Mouse (Mus musculus) testis, adult 2 months (tissue): Measurements from ENCODE around the gene Cdk5r2. TPM values are rescaled to one million over a fixed set of nuclear protein-coding genes. Genes with fewer than 3 reads are reported as not detected.

Source experiments
- H3K27ac ChIP-seq: fragments of 200-500 bp; 2 replicates; pipeline ENCODE4 v1.5.1; 2012; ENCODE audit warnings: low read depth, low read length; ENCODE audit not compliant: control insufficient read depth, insufficient read depth
- H3K27me3 ChIP-seq: fragments of 200-500 bp; 2 replicates; pipeline ENCODE4 v1.6.1; 2012; ENCODE audit warnings: mild to moderate bottlenecking, low read length, moderate library complexity; ENCODE audit not compliant: control insufficient read depth, insufficient read depth
- H3K36me3 ChIP-seq: fragments of 200-500 bp; 2 replicates; pipeline ENCODE4 v1.6.1; 2012; ENCODE audit warnings: mild to moderate bottlenecking, low read length; ENCODE audit not compliant: control insufficient read depth, insufficient read depth
- H3K4me1 ChIP-seq: fragments of 200-500 bp; 2 replicates; pipeline ENCODE4 v1.6.1; 2012; ENCODE audit warnings: low read length; ENCODE audit not compliant: control insufficient read depth, insufficient read depth
- H3K4me3 ChIP-seq: fragments of 200-500 bp; 2 replicates; pipeline ENCODE4 v1.5.1; 2012; ENCODE audit warnings: low read depth, mild to moderate bottlenecking, low read length, moderate library complexity, mixed read lengths; ENCODE audit not compliant: control insufficient read depth
- CTCF ChIP-seq: fragments of 200-500 bp; IDR thresholded peaks from 2 replicates; pipeline ENCODE4 v1.5.1; 2012; ENCODE audit warnings: low read depth, mild to moderate bottlenecking, inconsistent platforms, low read length, moderate library complexity; ENCODE audit not compliant: control insufficient read depth, insufficient read depth, insufficient replicate concordance
- POLR2A ChIP-seq: fragments of 200-500 bp; IDR thresholded peaks from 2 replicates; pipeline ENCODE4 v1.6.1; 2012; ENCODE audit warnings: low read depth, mild to moderate bottlenecking, inconsistent platforms, low read length, moderate library complexity; ENCODE audit not compliant: control insufficient read depth
- polyA plus RNA-seq: library from polyadenylated mRNA; depleted of rRNA; stranded (reverse); fragments of >200 nt; gene quantifications from 2 replicates; pipeline ENCODE4 v1.2.3, GENCODE M21; 2012

The Cdk5r2 gene
- polyA plus RNA-seq, 1 experiment = 0.07 TPM

DNA sequence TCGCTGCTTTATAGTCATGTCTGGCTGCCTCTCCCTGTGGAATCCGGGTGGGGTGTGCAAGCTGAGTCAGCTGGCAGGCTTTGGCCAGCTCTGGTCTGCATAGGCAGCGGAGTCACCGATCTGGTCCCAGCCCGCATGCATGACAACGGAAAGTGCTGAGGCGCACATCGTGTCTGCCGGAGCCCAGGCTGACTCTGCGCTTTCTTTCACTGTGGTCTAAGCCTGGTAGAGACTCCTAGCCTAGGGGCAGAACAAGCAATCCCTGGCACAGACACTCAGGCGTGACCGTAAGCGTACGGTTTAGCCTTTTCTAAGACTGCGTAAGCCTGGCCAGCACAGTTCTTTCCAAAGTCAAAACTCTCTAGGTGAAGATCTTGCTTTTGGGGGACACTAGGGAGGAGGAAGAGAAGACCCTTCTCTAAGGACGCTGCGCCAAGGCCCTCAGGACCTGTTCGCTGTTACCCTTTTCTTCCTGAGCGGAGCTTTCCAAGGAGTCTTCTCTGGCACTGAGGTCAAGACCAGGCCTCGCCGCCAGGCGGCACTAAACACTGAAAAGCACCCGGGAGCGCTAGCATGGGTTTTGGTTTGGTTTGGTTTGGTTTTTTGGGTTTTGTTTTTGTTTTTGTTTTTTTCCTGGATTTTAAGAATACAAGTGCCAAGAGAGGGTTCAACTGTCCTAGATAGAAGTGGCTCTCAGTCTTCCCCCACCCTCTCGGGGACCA, 38.6 kb downstream of the Cdk5r2 start, which contains the start of gene Cryba2:
Cryba2 (minus strand) TSS at position 10 of the 722 bp plus-strand sequence.
- Histone ChIP-seq H3K36me3 (no peaks in the 10 kb centered on the region), H3K4me3 (peak within 1 kb of the TSS; percentile 7; the same call in 1 of the 2 replicates), H3K4me1 (peaks cover 13% of the 10 kb centered on the region), H3K27me3 (no peaks in the 10 kb centered on the region), H3K27ac (no peak within 1 kb of the TSS)
- no peak for TF ChIP-seq POLR2A
- TF ChIP-seq CTCF = peak; percentile 55; the same call in 1 of the 2 replicates

GRCm38 (mm10) chr1:74894966-74895365, 40.2 kb downstream of the Cdk5r2 start:
- Histone ChIP-seq H3K36me3 (no peaks in the 10 kb centered on the region), H3K27me3 (no peaks in the 10 kb centered on the region), H3K27ac (no peak overlapping the region), H3K4me1 (peaks cover 16% of the 10 kb centered on the region), H3K4me3 (no peak overlapping the region)
- TF ChIP-seq CTCF = peak; percentile 62; the same call in 1 of the 2 replicates
- no peak for TF ChIP-seq POLR2A

GRCm38 (mm10) chr1:74897976-74898375, 43.2 kb downstream of the Cdk5r2 start:
- Histone ChIP-seq H3K4me3 (no peak overlapping the region), H3K27ac (no peak overlapping the region), H3K36me3 (no peaks in the 10 kb centered on the region), H3K4me1 (peaks cover 22% of the 10 kb centered on the region), H3K27me3 (no peaks in the 10 kb centered on the region)
- TF ChIP-seq CTCF = no peak
- TF ChIP-seq POLR2A = no peak

- peaks cover 23% of the 10 kb centered on the region for H3K4me1 ChIP-seq
- H3K36me3 ChIP-seq = no peaks in the 10 kb centered on the region; the same call in 1 of the 2 replicates
- no peak overlapping the region for H3K4me3 ChIP-seq
- H3K27ac ChIP-seq = no peak overlapping the region
- no peaks in the 10 kb centered on the region for H3K27me3 ChIP-seq
- TF ChIP-seq CTCF = no peak
- TF ChIP-seq POLR2A = no peak
These were observed 44.1 kb downstream of the Cdk5r2 start for GRCm38 (mm10) chr1:74898656-74899431.

GRCm38 (mm10) chr1:74900341-74901285, 45.9 kb downstream of the Cdk5r2 start:
- Histone ChIP-seq H3K27ac (no peak overlapping the region), H3K4me3 (no peak overlapping the region), H3K27me3 (no peaks in the 10 kb centered on the region), H3K36me3 (no peaks in the 10 kb centered on the region; the same call in 1 of the 2 replicates), H3K4me1 (peaks cover 24% of the 10 kb centered on the region)
- TF ChIP-seq POLR2A (0 out of 2 replicates have a peak, but pooled peaks have one; percentile 20), CTCF (no peak)

DNA sequence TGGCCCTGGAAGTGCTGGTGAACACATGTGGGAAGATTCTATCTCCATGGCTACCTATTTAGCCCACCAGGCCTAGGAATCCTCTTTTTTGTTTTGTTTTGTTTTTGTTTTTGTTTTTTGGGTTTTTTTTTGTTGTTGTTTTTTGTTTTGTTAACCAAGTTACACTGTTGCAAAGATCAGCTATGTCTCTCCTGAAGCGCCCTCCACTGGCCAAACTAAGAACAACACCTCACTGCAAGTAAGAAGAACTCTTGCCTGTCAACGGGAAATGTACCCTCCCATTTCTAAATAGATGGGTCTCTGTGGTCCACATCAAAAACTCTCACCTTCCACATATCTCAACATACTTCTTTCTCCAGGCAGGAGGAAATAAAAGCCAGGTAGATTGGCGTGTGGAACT, 47.0 kb downstream of the Cdk5r2 start:
- Histone ChIP-seq H3K4me1 (peaks cover 24% of the 10 kb centered on the region), H3K4me3 (no peak overlapping the region), H3K27me3 (no peaks in the 10 kb centered on the region), H3K36me3 (no peaks in the 10 kb centered on the region; the same call in 1 of the 2 replicates), H3K27ac (no peak overlapping the region)
- TF ChIP-seq CTCF (no peak; the same call in 1 of the 2 replicates), POLR2A (no peak)
